Mouse (Mus musculus) ZHBTc4 (cell line): ENCODE data around the gene Iqck.

Experiments
- DNase-seq: peaks from one replicate; pipeline ENCODE4 v3.0.0-alpha.2; 2011; ENCODE audit warnings: low read depth, low spot score

Gene Iqck

DNA sequence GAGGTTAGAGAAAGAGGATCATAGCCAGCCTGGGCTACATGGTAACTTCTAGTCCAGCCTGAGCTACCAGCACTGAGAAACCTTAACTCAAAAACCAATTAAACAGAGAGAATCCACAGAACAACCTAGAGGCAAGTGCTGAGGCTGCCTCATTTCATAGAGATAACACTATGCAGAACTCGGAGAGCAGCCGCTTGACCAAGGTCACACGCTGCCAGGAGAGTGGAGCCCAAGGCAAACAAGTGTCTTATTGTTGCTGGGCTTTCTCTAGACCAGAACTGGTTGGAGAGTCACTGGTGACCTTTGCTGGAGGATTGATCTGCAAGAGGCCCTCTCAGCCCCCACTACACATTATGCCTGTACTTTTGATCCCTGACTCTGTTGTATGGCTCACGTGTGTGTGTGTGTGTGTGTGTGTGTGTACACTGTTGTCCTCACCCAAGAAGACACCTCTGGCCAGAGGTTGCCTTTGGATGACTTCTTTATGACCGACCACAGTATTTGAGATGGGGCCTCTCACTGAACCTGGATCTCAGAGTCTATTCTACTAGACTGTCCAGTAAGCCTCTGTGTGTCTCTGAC is 133.8 kb downstream of the Iqck start:
- DNase-seq = no peak

DNA sequence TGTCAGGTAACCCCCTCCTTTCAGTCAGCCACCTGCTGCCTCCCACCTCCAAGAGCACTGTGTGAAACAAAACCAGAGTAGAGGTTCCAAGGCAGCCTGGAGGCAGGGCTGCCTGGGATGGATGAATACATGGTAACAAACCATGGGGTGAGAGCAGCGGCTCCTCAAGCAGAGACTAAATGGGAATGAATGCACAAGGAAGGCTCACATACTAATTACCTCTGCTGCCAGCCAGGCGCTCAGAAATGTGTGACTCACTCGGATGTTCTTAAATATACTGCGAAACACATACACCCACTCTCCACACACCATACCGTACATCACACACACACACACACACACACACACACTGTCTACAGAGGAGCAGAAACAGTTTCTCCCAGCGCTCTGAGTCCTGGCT is 134.7 kb downstream of the Iqck start:
- no peak for DNase-seq

DNA sequence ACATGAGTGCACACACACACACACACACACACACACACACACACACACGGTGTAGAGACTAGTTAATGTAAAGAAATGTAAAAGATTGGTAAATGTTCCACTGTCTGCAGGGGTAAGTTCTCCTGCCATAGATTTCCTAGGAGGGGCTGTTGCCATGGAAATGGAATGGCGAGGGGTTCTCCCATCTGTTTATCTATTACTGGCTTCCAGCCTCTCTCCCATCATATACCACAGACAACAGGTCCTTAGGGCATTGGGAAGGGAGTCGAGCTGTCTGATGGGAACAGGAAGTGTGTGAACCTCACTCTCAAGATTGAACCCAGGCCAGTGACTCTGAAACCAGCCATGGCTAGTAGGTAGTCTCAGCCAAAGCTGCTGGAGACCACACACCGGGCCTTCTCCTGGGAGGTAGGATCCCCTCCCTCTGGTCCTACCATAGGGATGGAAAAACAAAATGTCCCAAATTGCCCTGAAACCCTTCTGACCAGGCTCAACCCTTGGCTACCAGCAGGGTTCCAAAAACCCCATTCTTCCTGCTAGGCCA is 135.9 kb downstream of the Iqck start:
- DNase-seq = no peak

DNA sequence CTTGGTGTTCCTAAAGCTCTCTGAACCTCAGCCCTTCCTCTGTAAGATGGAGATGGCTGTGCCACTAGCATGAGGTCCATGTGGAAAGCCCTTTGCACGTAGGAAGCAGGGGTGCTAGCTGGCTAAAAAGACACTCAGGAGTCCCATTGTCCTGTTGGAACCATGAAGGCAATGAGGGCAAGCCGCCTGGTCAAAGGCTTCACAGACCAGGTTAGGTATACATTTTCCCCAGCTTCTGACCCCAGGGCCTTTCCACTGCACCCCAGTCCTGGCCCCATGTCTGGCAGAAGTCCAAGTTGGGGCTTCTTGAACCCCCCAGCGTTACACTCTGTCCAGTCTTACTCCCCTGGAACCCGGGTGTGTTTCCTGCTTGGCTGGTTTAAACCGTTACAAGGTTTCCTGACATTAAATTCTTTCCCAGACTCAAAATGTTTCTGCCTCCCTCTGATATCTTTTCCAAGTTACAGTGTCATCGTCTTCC is 136.6 kb downstream of the Iqck start:
- no peak for DNase-seq

DNA sequence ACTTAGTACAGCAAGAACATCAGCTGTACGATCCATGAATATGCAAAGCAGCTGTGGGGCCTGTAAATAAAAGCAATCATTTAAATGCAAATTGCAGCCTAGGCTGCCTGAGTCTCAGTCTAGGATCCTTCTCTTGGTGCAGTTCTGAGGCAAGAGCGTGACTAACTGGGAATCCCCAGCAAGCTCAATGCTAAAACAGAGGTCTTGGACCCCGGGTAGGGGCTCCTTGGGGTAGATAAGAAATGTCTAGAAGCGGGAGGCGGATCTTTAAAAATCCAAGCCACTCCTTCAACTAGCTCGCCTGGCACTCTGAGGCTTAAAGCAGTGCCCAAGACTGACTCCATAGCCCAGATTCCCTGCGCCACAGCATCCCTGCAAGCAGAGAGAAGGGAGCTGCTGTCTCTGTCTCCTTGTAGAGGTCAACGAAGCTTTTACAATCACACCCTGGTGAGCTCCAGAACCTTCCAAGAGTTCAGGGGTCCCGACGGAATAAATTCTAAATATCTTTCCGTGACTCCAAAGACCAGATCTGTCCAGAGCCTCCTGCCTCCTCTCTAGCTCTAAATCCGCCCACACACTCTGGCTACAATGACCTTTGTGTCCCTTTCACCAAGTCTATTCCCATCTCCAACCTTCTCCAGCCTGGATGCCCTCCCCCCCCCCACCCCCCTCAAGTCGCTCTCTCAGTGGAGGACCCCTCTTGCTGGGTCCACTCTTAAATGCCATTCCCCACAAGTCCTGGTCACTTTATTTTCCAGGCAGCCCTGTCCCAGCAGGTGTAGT is 137.3 kb downstream of the Iqck start:
- peak; percentile 83 for DNase-seq

DNA sequence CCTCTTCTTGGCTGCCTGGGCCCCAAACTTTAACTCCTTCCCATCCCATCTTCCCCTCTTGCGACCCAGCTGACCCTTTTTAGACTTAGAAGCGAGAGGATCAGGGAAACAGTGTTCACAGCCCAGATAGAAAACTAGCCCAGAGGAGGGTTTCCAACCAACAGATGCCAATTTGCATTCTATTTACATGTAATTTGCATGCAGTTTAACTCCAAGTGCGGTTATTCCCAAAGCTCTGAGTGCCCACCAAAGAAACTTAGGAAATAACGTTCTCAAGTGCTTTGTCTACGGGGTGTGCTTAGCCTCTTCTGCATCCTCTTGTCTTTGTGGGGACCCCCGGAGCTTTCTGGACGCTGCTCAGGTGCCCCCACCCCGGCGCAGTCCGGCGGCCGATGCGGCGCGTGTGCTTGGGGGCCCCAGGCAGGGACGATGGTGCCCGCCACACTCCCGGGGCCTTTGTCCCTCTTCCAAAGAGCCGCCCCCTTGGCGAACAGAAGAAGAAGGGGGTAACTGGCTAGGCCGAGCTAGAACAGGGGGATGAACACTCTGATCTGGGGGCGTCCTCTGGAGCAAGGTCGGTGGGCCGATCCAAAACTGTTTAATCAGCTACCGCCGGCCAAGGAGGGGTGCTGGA is 138.2 kb downstream of the Iqck start:
- DNase-seq = no peak

DNA sequence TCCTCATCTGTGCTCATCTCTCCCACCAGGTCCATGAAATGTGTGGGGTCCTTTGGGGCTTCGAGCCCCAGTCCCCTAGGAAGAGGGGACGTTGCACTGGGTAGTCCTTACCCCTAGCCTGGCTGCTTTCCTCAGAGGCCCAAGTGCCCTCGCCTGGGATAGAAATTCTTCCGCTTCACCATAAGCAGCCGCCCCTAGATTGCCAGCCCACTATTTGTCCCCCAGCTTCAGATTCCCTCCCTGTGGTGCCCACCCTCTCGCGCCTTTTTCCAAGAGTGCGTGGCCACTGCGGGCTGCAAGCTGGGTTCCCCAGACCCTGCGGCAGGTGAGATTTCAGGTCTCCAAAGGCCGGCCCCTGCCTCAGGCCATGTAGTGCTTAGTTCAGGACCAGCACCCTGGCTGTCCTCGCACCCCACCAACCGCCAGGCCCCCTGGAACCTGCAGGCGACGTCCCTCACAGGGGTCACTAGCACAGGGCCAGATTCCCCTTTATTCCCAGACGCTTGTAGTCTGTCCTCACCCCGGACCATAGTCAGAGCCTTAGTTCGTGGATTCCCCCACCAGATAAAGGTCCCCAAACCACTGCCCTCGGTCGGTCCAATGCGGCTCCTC is 138.8 kb downstream of the Iqck start:
- DNase-seq = no peak

DNA sequence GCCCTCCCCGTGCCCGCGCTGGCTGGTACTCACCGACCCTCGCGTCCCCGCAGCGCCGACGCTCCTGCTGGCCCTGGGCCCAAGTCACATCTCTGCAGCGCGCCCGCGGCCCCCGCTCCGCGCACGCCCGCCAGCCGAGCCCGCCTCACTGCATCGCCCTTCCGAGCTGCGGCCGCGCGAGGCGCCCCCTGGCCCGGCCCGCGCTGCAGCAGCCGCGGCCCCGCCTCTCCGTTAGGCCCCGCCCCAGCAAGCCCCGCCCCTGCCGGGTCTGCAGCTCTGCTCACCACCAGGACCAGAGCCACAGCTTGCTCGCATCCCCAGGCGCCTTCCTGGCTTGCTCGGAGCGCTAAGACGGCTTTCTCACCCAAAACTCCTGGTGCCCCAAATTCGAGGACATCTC is 139.5 kb downstream of the Iqck start, which contains the start of gene Gprc5b:
Gprc5b (minus strand) TSS at position 205 of the 400 bp plus-strand sequence.
- peak; percentile 93 for DNase-seq

DNA sequence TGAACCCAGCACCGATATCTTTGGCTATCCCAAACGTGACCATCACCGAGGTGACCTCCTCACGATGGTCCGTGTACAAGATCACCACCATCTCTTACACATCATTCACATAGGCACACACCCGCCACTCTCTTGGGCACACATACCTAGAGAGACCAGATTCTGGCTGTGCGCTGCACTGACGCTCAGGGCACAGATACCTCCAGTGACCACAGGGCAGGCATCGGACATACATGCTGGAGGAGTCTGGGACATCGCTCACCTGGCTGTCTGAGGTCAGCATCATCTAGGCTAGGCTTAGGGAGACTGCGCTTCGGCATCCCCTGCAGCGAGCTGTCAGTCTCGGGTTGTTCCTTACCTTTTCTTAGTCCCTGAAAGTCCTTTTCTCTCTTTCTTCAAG is 140.1 kb downstream of the Iqck start:
- peak; percentile 28 for DNase-seq

DNA sequence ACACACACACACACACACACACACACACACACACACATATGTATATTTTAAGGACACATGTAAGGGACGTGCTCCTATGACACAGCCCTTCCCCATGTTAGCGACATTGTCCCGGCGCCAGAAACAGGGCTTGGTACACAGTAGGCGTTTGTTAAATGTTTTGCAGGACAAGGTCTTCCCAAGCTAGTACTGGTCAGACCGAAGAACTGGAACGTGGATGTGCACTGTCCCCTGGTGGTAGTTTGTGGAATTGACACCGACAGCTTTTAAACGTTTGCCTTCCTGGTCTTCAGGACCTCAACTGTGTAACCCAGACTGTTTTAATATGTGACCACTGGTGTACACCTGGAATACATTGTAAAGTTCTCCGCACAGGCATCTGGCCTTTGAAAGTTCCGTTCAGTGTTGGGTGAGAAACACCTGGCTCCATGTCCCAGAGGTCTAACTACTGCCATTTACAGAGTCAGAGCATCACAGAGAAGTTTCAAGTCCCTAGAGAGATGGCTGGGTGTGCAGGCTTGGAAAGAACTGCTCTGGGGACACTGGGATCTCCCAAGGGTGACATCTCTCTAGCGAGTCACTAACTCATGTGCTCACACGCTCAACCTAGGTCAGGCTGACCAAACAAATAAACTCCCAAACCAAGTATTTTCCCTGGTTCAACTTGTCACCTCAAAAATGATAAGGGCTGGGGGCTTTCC is 140.7 kb downstream of the Iqck start:
- peak; percentile 90 for DNase-seq

DNA sequence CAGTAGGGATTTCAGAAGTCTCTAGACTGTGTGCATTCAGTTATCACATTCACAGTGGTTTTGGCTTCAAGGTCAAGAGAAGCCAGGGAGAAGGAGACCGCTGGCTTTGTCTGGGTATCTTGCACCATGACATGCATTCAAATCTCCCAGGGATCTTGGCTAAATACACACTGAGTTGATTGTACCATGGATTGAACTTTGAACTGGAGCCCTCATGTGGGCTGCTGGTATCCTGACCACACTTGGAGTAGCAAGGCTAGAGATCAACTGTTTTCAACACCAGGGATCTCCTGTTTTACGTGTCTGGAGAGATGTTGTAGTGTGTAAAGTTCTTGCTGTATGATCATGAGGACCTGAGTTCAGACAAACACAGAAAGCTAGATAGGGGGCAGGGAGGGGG is 144.3 kb downstream of the Iqck start:
- no peak for DNase-seq

DNA sequence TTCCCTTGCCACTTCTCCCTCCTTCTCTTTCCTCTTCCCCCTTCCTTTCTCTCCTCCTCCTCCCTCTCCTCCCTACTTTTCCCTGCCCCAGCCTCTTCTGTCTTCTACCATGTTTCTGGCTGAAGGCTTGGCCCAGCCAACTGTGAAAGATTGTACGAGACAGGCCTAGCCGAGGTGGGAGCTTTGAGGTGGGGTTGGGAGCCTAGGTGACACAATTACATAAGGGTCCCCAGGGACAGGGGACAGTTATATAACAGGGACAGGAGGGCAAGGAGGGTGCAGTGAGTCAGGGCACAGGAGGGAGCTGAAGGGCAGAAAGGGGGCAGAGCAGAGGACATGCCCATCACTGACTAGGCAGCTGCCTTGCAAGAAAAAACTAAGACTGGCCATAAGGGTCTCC is 146.4 kb downstream of the Iqck start:
- DNase-seq = no peak

DNA sequence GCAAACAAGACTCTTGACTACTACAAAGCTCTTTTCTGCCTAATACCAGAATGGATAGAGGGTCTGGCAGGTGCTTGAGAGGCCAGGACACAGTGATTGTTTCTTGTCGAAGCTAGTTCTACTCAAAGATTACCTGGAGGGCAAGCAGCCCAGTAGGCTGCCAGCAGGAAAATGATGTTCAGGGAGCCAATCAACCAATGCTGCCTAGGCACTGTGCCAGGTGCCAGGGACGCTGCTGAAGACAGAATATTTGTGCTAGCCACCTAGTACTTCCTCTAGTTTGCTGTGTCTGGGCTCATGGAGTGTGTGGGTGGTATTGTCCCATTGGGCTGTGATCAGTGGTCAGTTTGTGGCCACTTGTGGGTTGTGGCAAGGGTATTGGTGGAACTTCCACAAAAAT is 146.9 kb downstream of the Iqck start:
- DNase-seq = no peak

DNA sequence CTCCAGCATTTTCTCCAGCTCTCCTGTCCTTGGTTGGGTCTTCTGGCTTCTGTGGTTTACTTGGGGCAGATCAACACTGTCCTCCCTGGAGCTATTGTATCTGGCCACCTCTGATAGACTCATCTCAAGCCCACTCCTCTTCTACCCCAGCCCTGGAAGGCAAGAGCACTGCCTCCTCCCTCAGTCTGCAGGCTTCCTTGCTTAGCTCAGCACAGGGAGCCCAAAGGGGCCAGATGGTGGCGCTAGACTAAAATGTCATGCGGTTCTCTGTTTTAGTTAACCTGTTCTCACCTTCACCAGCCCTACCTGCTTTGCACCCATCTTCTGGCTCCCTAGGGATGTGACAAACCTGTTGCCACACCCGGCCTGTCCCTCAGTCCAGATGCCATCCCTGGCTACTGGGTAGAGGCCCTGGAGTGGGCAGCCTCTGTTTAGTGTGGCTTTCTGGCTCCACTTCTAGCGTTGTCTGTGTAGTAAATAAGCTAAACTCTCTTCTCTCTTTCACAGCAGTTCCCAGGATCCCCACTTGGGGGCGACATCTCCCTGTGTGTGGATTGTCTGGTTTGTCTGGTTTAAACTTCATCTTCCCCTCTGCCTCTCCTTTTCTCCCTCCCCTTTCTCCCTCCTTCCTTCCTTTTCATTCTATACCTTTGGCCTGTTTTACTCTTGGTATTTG is 155.4 kb downstream of the Iqck start:
- peak; percentile 83 for DNase-seq

DNA sequence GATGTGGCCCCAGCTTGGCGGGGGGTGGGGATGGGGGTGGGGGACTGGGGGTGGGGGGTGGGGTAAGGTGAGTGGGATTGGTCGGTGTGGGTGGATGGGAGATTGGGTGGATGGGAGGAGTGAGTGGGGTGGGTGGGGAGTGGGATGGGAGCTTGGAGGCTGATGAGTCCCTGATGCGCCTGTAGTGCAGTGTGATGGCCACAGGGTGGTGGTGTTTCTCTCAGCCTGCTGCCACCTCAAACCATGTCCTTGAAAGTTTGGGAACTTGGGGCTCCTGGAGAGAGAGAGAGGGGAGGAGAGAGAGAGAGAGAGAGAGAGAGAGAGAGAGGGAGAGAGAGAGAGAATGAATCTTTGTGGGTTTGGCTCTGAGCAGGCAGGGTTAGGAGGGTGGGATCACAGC is 160.2 kb downstream of the Iqck start:
- DNase-seq = peak; percentile 76

DNA sequence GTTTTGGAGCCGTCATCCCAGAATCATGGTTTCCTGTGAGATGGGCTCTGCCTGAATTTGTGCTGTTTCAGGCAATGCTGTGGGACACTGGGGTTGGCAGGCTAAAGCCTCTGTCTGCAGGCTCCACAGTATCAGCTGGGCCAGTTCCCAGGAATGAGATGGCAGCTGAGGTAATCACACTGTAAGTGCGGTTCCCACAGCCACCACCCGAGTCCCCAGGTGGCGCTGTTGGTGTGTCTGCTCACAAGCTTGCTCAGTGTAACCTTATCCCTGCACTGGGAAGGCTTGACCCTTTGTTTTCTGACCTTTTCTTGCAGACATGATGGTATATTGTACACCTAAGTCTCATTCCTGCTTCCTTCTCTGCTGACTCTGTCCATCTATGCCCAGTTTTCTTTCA is 164.0 kb downstream of the Iqck start:
- peak; percentile 86 for DNase-seq
